12 mouse cellular contexts compared by ENCODE assay signal in the genomic region with DNA sequence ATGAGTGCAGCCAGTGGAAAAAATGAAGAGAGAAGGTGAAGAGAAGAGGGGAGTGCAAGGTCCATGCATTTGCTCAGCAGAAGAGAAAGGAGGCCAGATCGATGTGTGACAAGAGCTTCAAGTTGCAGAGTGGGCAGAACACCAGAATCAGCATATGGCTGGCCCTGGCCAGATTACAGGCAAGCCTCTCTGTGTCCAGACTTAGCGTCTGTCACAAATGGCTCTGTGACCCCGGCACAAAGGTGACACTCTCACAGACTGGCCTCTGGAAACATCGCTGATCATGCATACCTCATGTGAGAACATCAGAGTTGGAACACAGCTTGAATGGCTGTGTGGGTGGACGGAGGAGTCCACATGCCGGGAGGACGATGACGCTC. TPM values are rescaled to one million over a fixed set of nuclear protein-coding genes. Genes with fewer than 3 reads are reported as not detected.
DNase-seq lines count a peak whose midpoint lies in the region; ATAC-seq lines count a peak whose summit lies in the region.
"Had no signal": no experiment of that assay in that cellular context is flagged by ENCODE, and none has a peak within 500 bp of the region (broad histone marks: within the 10 kb centered on the region; RNA-seq: fewer than 3 reads in every experiment).

No protein-coding gene starts in this region.

- H3K4me1 ChIP-seq in heart, embryonic 12.5 days (replicated peaks): peaks cover 23% of the 10 kb centered on the region
- peaks cover 14% of the 10 kb centered on the region for H3K4me1 ChIP-seq in kidney, embryonic 16.5 days (ENCODE audit: insufficient read depth, low read length)

- 53% methylated on average over 8 of the region's 8 CpGs for WGBS in heart, embryonic 12.5 days
- 53% methylated on average over 8 of the region's 8 CpGs for WGBS in kidney, embryonic 16.5 days

- no peaks in the 10 kb centered on the region for H3K27me3 ChIP-seq in heart, embryonic 12.5 days (replicated peaks)
- no peaks in the 10 kb centered on the region for H3K27me3 ChIP-seq in kidney, embryonic 16.5 days (ENCODE audit: insufficient read depth, low read length)

- no peak for DNase-seq in heart, adult 8-10 months (ENCODE audit: low spot score)
- DNase-seq in cerebellum, postnatal 36 days: peak; percentile 67 to 68
- DNase-seq in frontal cortex, postnatal 25 days (ENCODE audit: low spot score in 2 of 2): no peak
- no peak for DNase-seq in frontal cortex, postnatal 14 days (ENCODE audit: low spot score in 2 of 2)
- DNase-seq: thymus, adult 18-20 months had no signal

- no peaks in the 10 kb centered on the region for H3K9me3 ChIP-seq in heart, embryonic 12.5 days (replicated peaks)
- 0 out of 2 replicates have a peak, but pooled peaks cover 2% of the 10 kb centered on the region for H3K9me3 ChIP-seq in kidney, embryonic 16.5 days (ENCODE audit: low read length)

- H3K4me3 ChIP-seq in heart, embryonic 12.5 days: no peak overlapping the region
- no peak overlapping the region for H3K4me3 ChIP-seq in kidney, embryonic 16.5 days (ENCODE audit: low read length)
- H3K4me3 ChIP-seq: layer of hippocampus, adult 2 months had no signal

- no peaks in the 10 kb centered on the region for H3K36me3 ChIP-seq in heart, embryonic 12.5 days
- H3K36me3 ChIP-seq in kidney, embryonic 16.5 days (ENCODE audit: insufficient read depth, low read length): no peaks in the 10 kb centered on the region

- H3K9ac ChIP-seq in heart, embryonic 12.5 days: 0 out of 2 replicates have a peak overlapping the region, but pooled peaks have one; percentile 8
- H3K9ac ChIP-seq in kidney, embryonic 16.5 days (replicated peaks; ENCODE audit: low read length): no peak overlapping the region
- H3K9ac ChIP-seq: liver, embryonic 14.5 days had no signal

- H3K27ac ChIP-seq in heart, embryonic 12.5 days (ENCODE audit: poor library complexity, severe bottlenecking): peak overlapping the region; percentile 15; the same call in 1 of the 2 replicates
- H3K27ac ChIP-seq in kidney, embryonic 16.5 days (ENCODE audit: low read length): no peak overlapping the region
- H3K27ac ChIP-seq: layer of hippocampus, adult 2 months; liver, embryonic 14.5 days had no signal

- no peak overlapping the region for H3K4me2 ChIP-seq in heart, embryonic 12.5 days
- H3K4me2 ChIP-seq in kidney, embryonic 16.5 days (replicated peaks; ENCODE audit: low read depth, low read length): no peak overlapping the region

- ATAC-seq in heart, embryonic 12.5 days (ENCODE audit: insufficient number of reproducible peaks, low FRiP score): no peak
- ATAC-seq in cerebellum, adult (ENCODE audit: insufficient number of reproducible peaks, low FRiP score, low TSS enrichment): peak; percentile 86
- peak; percentile 33; the same call in 1 of the 2 replicates for ATAC-seq in kidney, embryonic 16.5 days (ENCODE audit: low FRiP score, low TSS enrichment)
- ATAC-seq in megakaryocyte, adult 5-6 weeks (ENCODE audit: poor library complexity, severe bottlenecking): no peak

RNA-seq across cellular contexts. Expression of a gene that starts 46.0 kb away (rescaled TPM):
- 7.0 and 7.9 TPM in 2 replicates for polyA plus RNA-seq in heart, embryonic 12.5 days (2016; fragmentation: Nextera tagmentation; extraction: Ambion mirVana)
- 1 to 10 TPM; 1.1 to 4.9 (median 3.5) TPM for total RNA-seq in heart, adult 8-10 months (2022)
- 15.1 and 15.6 TPM in 2 replicates for polyA plus RNA-seq in kidney, embryonic 16.5 days (2015; fragmentation: Nextera tagmentation; extraction: Ambion mirVana)
- total RNA-seq in megakaryocyte, adult 5-6 weeks (2015): not detected in 2 replicates
- total RNA-seq in megakaryocyte, adult 5-6 weeks (2017): under 0.01 TPM in 1 of 2 replicates, not detected in the other
- total RNA-seq: monocyte, adult 5-6 weeks had no signal

Comparison
In these comparisons a context has a peak if more than half of its experiments do, and no peak if none do; other contexts are left out.
1. ATAC-seq: peak in cerebellum, adult (single experiment) and kidney, embryonic 16.5 days (single experiment); none in heart, embryonic 12.5 days (single experiment) and megakaryocyte, adult 5-6 weeks (single experiment).
2. DNase-seq: peak in cerebellum, postnatal 36 days (2 of 2); none in heart, adult 8-10 months (single experiment), frontal cortex, postnatal 25 days (0 of 2) and frontal cortex, postnatal 14 days (0 of 2).